Mouse (Mus musculus) forebrain, embryonic 14.5 days (tissue): Measurements from ENCODE around the gene Olfr47. TPM values are rescaled to one million over a fixed set of nuclear protein-coding genes. Genes with fewer than 3 reads are reported as not detected.

Source experiments
- ATAC-seq: fragments of 200-750 bp; cut with Nextera tagmentation; 2 replicates; pipeline ENCODE4 v1.8.0; 2017; ENCODE audit warnings: mild to moderate bottlenecking, moderate library complexity
- DNase-seq: peaks from one replicate; pipeline ENCODE4 v3.0.0-alpha.2; 2015; ENCODE audit warnings: low spot score
- H3K27ac ChIP-seq: fragments of 300-500 bp; sonication (generic); 2 replicates; pipeline ENCODE4 v1.5.1; 2014; ENCODE audit warnings: low read depth, mild to moderate bottlenecking, control low read depth, low read length, moderate library complexity
- H3K27me3 ChIP-seq: fragments of 300-500 bp; sonication (generic); replicated peaks from 2 replicates; pipeline ENCODE4 v1.6.1; 2014; ENCODE audit warnings: low read length, control low read depth, mixed read lengths; ENCODE audit not compliant: control insufficient read depth, insufficient read depth
- H3K36me3 ChIP-seq: fragments of 300-500 bp; sonication (generic); 2 replicates; pipeline ENCODE4 v1.6.1; 2014; ENCODE audit warnings: low read length, control low read depth; ENCODE audit not compliant: control insufficient read depth, insufficient read depth
- H3K4me1 ChIP-seq: fragments of 300-500 bp; sonication (generic); 2 replicates; pipeline ENCODE4 v1.6.1; 2014; ENCODE audit warnings: antibody characterized with exemption, low read length, control low read depth; ENCODE audit not compliant: control insufficient read depth, insufficient read depth
- H3K4me2 ChIP-seq: fragments of 300-500 bp; sonication (generic); 2 replicates; pipeline ENCODE4 v1.6.1; 2014; ENCODE audit warnings: mild to moderate bottlenecking, control low read depth, low read length
- H3K4me3 ChIP-seq: fragments of 300-500 bp; sonication (generic); 2 replicates; pipeline ENCODE4 v1.5.1; 2014; ENCODE audit warnings: low read depth, low read length, control low read depth
- H3K9ac ChIP-seq: fragments of 300-500 bp; sonication (generic); 2 replicates; pipeline ENCODE4 v1.6.1; 2014; ENCODE audit warnings: mild to moderate bottlenecking, low read length, control low read depth, moderate library complexity
- H3K9me3 ChIP-seq: fragments of 300-500 bp; sonication (generic); replicated peaks from 2 replicates; pipeline ENCODE4 v1.6.1; 2016; ENCODE audit warnings: low read length, control low read depth, mixed read lengths; ENCODE audit not compliant: control insufficient read depth
- WGBS: fragments of 180-500 bp; shearing (Covaris S2); extraction: QIAGEN DNeasy Blood & Tissue Kit; methylation state at CpG from one replicate; pipeline ENCODE4 v1.1.7; 2014; 5-methylcytosine and 5-hydroxymethylcytosine counted together
- polyA plus RNA-seq: library from polyadenylated mRNA; unstranded; fragments of >200 nt; fragmentation: Nextera tagmentation; extraction: Ambion mirVana; gene quantifications from 2 replicates; pipeline ENCODE4 v1.2.1, GENCODE M21; 2014

Olfr47 gene
- polyA plus RNA-seq, 1 experiment from 2014 or later = not detected

- H3K4me3 ChIP-seq = no peak overlapping the region
- DNase-seq (no peak), ATAC-seq (no peak)
- H3K9ac ChIP-seq = no peak overlapping the region
- H3K36me3 ChIP-seq = no peaks in the 10 kb centered on the region
- 89% methylated on average over 1 of the region's 1 CpGs for WGBS
- no peak overlapping the region for H3K4me2 ChIP-seq
- H3K4me1 ChIP-seq = no peaks in the 10 kb centered on the region
- no peaks in the 10 kb centered on the region for H3K9me3 ChIP-seq
- H3K27ac ChIP-seq = no peak overlapping the region
- H3K27me3 ChIP-seq = no peaks in the 10 kb centered on the region
Observed at GRCm38 (mm10) chr6:43252994-43253393, 21.7 kb downstream of the Olfr47 start.

GRCm38 (mm10) chr6:43254193-43254926 lies 23.0 kb downstream of the Olfr47 start:
- H3K27ac ChIP-seq = no peak overlapping the region
- WGBS = 70% methylated on average over 7 of the region's 7 CpGs
- H3K4me2 ChIP-seq = no peak overlapping the region
- no peak overlapping the region for H3K4me3 ChIP-seq
- no peak overlapping the region for H3K9ac ChIP-seq
- DNase-seq (peak; percentile 43), ATAC-seq (no peak)
- no peaks in the 10 kb centered on the region for H3K27me3 ChIP-seq
- no peaks in the 10 kb centered on the region for H3K36me3 ChIP-seq
- no peaks in the 10 kb centered on the region for H3K4me1 ChIP-seq
- H3K9me3 ChIP-seq = no peaks in the 10 kb centered on the region

GRCm38 (mm10) chr6:43260756-43261155 lies 29.4 kb downstream of the Olfr47 start:
- Histone ChIP-seq H3K4me2 (no peak overlapping the region), H3K9ac (no peak overlapping the region), H3K4me1 (no peaks in the 10 kb centered on the region), H3K36me3 (no peaks in the 10 kb centered on the region), H3K27ac (no peak overlapping the region), H3K4me3 (no peak overlapping the region), H3K27me3 (no peaks in the 10 kb centered on the region), H3K9me3 (no peaks in the 10 kb centered on the region)
- no peak for ATAC-seq
- DNase-seq = no peak
- WGBS = 66% methylated on average over 2 of the region's 2 CpGs

GRCm38 (mm10) chr6:43265363-43266041 lies 34.2 kb downstream of the Olfr47 start, which contains the start of gene Arhgef5:
Gene Arhgef5, plus strand, starts transcription at chr6:43265582.
- WGBS = 1% methylated on average over 43 of the region's 48 CpGs
- Histone ChIP-seq H3K4me2 (peak within 1 kb of the TSS; percentile 80), H3K9ac (peak within 1 kb of the TSS; percentile 61), H3K36me3 (no peaks in the 10 kb centered on the region), H3K4me1 (no peaks in the 10 kb centered on the region), H3K9me3 (no peaks in the 10 kb centered on the region), H3K27ac (no peak within 1 kb of the TSS), H3K4me3 (peak within 1 kb of the TSS; percentile 46), H3K27me3 (peaks cover 4% of the 10 kb centered on the region; the same call in 1 of the 2 replicates)
- DNase-seq (peak; percentile 1), ATAC-seq (peak; percentile 75)

- ATAC-seq (0 out of 2 replicates have a peak, but pooled peaks have one; percentile 29), DNase-seq (peak; percentile 18)
- peaks cover 4% of the 10 kb centered on the region; the same call in 1 of the 2 replicates for H3K27me3 ChIP-seq
- H3K27ac ChIP-seq = no peak overlapping the region
- H3K4me1 ChIP-seq = no peaks in the 10 kb centered on the region
- no peaks in the 10 kb centered on the region for H3K9me3 ChIP-seq
- peak overlapping the region; percentile 80 for H3K4me2 ChIP-seq
- WGBS = 15% methylated on average over 8 of the region's 8 CpGs
- no peaks in the 10 kb centered on the region for H3K36me3 ChIP-seq
- peak overlapping the region; percentile 61; the same call in 1 of the 2 replicates for H3K9ac ChIP-seq
- H3K4me3 ChIP-seq = peak overlapping the region; percentile 46
Observed at GRCm38 (mm10) chr6:43266356-43266755, 35.0 kb downstream of the Olfr47 start.

- Histone ChIP-seq H3K27ac (no peak overlapping the region), H3K9ac (no peak overlapping the region), H3K36me3 (no peaks in the 10 kb centered on the region), H3K9me3 (no peaks in the 10 kb centered on the region), H3K4me2 (no peak overlapping the region), H3K4me3 (no peak overlapping the region), H3K4me1 (no peaks in the 10 kb centered on the region), H3K27me3 (no peaks in the 10 kb centered on the region)
- DNase-seq (no peak), ATAC-seq (no peak)
Observed at GRCm38 (mm10) chr6:43272597-43272996, 41.3 kb downstream of the Olfr47 start.

GRCm38 (mm10) chr6:43274123-43274522 lies 42.8 kb downstream of the Olfr47 start:
- Histone ChIP-seq H3K4me3 (no peak overlapping the region), H3K27me3 (no peaks in the 10 kb centered on the region), H3K36me3 (no peaks in the 10 kb centered on the region), H3K4me2 (no peak overlapping the region), H3K9ac (no peak overlapping the region), H3K27ac (no peak overlapping the region), H3K9me3 (no peaks in the 10 kb centered on the region), H3K4me1 (no peaks in the 10 kb centered on the region)
- DNase-seq (no peak), ATAC-seq (no peak)
- 90% methylated on average over 4 of the region's 4 CpGs for WGBS

GRCm38 (mm10) chr6:43278247-43278646 lies 46.9 kb downstream of the Olfr47 start:
- Histone ChIP-seq H3K4me3 (no peak overlapping the region), H3K27me3 (no peaks in the 10 kb centered on the region), H3K27ac (no peak overlapping the region), H3K9ac (no peak overlapping the region), H3K4me1 (no peaks in the 10 kb centered on the region), H3K4me2 (no peak overlapping the region), H3K9me3 (no peaks in the 10 kb centered on the region), H3K36me3 (no peaks in the 10 kb centered on the region)
- ATAC-seq (no peak), DNase-seq (peak; percentile 20)

GRCm38 (mm10) chr6:43280481-43280880 lies 49.2 kb downstream of the Olfr47 start:
- H3K4me2 ChIP-seq = no peak overlapping the region
- no peak overlapping the region for H3K27ac ChIP-seq
- H3K36me3 ChIP-seq = no peaks in the 10 kb centered on the region
- no peak for DNase-seq
- ATAC-seq = no peak
- no peaks in the 10 kb centered on the region for H3K4me1 ChIP-seq
- H3K27me3 ChIP-seq = no peaks in the 10 kb centered on the region
- no peak overlapping the region for H3K9ac ChIP-seq
- no peak overlapping the region for H3K4me3 ChIP-seq
- H3K9me3 ChIP-seq = no peaks in the 10 kb centered on the region
- 94% methylated on average over 5 of the region's 5 CpGs for WGBS
